Mouse (Mus musculus): ENCODE data around the gene Gm9513. TPM values are rescaled to one million over a fixed set of nuclear protein-coding genes. Genes with fewer than 3 reads are reported as not detected.

Gene Gm9513
- not detected for polyA plus RNA-seq (2017; shearing (Covaris generic))

GRCm38 (mm10) chr9:36475338-36475737 lies at the start of gene Gm9513:
Gene Gm9513 (plus strand): TSS chr9:36475638.

GRCm38 (mm10) chr9:36431584-36431983 lies 43.9 kb upstream of the Gm9513 start, which contains the start of gene Gm7257:
Gene Gm7257 (plus strand): TSS chr9:36431884.

Other genes starting within 250 kb of the Gm9513 start
- not detected for gene Gm7257, start 43.8 kb upstream of the Gm9513 start, polyA plus RNA-seq (2017; shearing (Covaris generic))
- not detected for gene Gm5615, start 66.3 kb downstream of the Gm9513 start, polyA plus RNA-seq (2017; shearing (Covaris generic))
- gene Gm17689, start 107.0 kb downstream of the Gm9513 start, polyA plus RNA-seq (2017; shearing (Covaris generic)) = not detected
- not detected for gene A630095E13Rik, start 167.7 kb downstream of the Gm9513 start, polyA plus RNA-seq (2017; shearing (Covaris generic))
- gene Acrv1, start 217.6 kb downstream of the Gm9513 start, polyA plus RNA-seq (2017; shearing (Covaris generic)) = not detected